Mouse (Mus musculus): ENCODE data around the gene Egfl6. TPM values are rescaled to one million over a fixed set of nuclear protein-coding genes. Genes with fewer than 3 reads are reported as not detected.
"Not testable (repeated sequence)": the region's sequence is repeated elsewhere in the genome, so short reads cannot be mapped to it uniquely, and the experiment has no call there.

Gene Egfl6
- polyA plus RNA-seq, 1 experiment from 2014 or later = 68.7 TPM

DNA sequence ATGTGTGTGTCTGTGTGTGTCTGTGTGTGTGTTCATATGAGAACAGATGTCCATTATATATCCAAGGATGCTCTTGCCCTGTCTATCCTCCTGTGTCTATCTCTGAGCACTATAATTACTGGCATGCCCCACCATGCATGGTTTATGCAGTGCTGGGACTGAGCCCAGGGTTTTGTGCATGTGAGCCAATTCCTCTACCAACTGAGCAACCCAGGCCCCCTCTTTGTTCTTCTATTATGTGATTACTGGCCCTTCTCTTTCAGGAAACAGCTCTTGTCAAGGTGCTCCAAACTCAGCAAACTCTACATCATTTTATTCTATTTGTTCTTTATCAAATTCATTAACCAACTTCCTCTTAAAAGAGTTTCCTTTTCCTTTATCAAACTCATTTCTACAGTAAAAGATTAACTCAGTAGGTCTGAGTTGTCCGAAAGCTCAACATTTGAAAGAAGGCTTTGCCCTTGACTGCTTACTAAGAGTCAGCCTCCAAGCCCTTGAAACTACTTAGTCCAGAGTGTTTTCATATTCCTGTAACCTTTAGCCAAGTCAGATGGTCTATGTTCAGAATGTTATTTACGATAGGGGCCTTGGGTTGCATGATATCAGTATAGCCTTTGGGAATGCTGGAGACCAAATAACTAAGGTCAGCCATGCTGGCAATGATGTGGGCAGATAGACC is 59.7 kb downstream of the Egfl6 start:
- peak; percentile 91 for ATAC-seq
- 64% methylated on average over 2 of the region's 2 CpGs for WGBS

DNA sequence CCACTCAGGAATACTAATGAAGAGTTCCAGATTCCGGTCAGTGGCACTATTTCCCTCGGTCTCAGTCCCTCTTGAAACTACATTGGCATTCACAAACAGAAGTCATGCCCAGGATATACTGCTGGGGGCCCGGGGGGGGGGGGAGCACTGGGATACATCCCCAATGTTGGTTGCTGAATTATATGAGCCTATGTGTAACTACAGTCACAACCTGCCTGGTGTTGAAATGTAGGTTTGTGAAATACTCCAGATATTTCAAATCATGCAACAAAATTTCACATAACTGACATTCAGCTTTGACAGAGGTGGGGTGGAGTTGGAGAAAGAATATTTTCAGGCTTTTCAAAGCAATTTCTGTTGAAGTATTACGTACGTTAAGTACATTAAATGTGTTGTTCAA is 64.7 kb downstream of the Egfl6 start:
- DNase-seq (ENCODE audit: low spot score) (no peak), ATAC-seq (no peak)
- Histone ChIP-seq H3K27me3 (replicated peaks; ENCODE audit: insufficient read depth, low read length) (no peaks in the 10 kb centered on the region), H3K4me3 (ENCODE audit: low read depth, low read length) (no peak overlapping the region), H3K9me3 (ENCODE audit: low read length) (no peaks in the 10 kb centered on the region), H3K27ac (ENCODE audit: low read length) (no peak overlapping the region), H3K4me1 (ENCODE audit: insufficient read depth, low read depth, low read length) (no peaks in the 10 kb centered on the region), H3K36me3 (ENCODE audit: insufficient read depth, low read length) (no peaks in the 10 kb centered on the region), H3K9ac (replicated peaks; ENCODE audit: low read depth) (no peak overlapping the region), H3K4me2 (replicated peaks; ENCODE audit: low read depth, low read length) (no peak overlapping the region)
- no peak for TF ChIP-seq EP300 (IDR thresholded peaks at IDR 0.05)
- TF ChIP-seq CTCF (IDR thresholded peaks at IDR 0.05) = no peak
- 67% methylated on average over 5 of the region's 5 CpGs for WGBS

More for the DNA sequence above, 59.7 kb downstream of the Egfl6 start:
- H3K4me2 ChIP-seq (replicated peaks; ENCODE audit: low read depth, low read length) = no peak overlapping the region
- TF ChIP-seq EP300 (IDR thresholded peaks at IDR 0.05) = peak; percentile 38; the same call in 1 of the 2 replicates
- no peak for TF ChIP-seq CTCF (IDR thresholded peaks at IDR 0.05)
- H3K36me3 ChIP-seq (ENCODE audit: insufficient read depth, low read length) = no peaks in the 10 kb centered on the region
- no peak overlapping the region for H3K4me3 ChIP-seq (ENCODE audit: low read depth, low read length)
- H3K27me3 ChIP-seq (replicated peaks; ENCODE audit: insufficient read depth, low read length) = no peaks in the 10 kb centered on the region
- H3K9ac ChIP-seq (replicated peaks; ENCODE audit: low read depth) = no peak overlapping the region
- peak; percentile 66 for DNase-seq (ENCODE audit: low spot score)
- no peaks in the 10 kb centered on the region for H3K9me3 ChIP-seq (ENCODE audit: low read length)
- no peaks in the 10 kb centered on the region for H3K4me1 ChIP-seq (ENCODE audit: insufficient read depth, low read depth, low read length)
- H3K27ac ChIP-seq (ENCODE audit: low read length) = 0 out of 2 replicates have a peak overlapping the region, but pooled peaks have one; percentile 47

DNA sequence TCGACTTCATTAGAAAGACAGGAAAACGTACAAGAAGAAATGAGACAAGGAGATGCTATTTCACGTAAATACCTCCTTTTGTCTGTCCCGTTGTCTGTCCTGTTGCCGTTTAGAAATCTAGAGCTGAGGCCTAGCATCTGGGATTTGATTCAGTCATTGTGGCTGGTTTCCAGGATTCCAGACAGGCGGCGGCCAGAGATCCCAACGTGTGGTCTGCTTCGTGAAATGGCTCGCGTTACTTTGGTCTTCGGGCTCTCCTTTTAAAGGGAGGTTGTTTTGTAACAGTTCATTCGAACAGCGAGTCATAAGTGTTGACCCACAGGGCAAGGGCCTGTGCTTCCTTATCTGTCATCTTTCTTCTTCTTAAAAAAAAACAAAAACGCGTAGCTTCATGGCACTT is 67.2 kb downstream of the Egfl6 start, which contains the start of gene Tceanc:
Gene Tceanc, minus strand, starts transcription at position 223 of the 400 bp plus-strand sequence.
- Histone ChIP-seq H3K9me3 (ENCODE audit: low read length) (no peaks in the 10 kb centered on the region), H3K4me2 (replicated peaks; ENCODE audit: low read depth, low read length) (no peak within 1 kb of the TSS), H3K4me1 (ENCODE audit: insufficient read depth, low read depth, low read length) (no peaks in the 10 kb centered on the region), H3K27me3 (replicated peaks; ENCODE audit: insufficient read depth, low read length) (no peaks in the 10 kb centered on the region), H3K9ac (replicated peaks; ENCODE audit: low read depth) (no peak within 1 kb of the TSS), H3K4me3 (ENCODE audit: low read depth, low read length) (no peak within 1 kb of the TSS), H3K36me3 (ENCODE audit: insufficient read depth, low read length) (no peaks in the 10 kb centered on the region), H3K27ac (ENCODE audit: low read length) (no peak within 1 kb of the TSS)
- DNase-seq (ENCODE audit: low spot score) = peak; percentile 41
- ATAC-seq = no peak
- WGBS = 54% methylated on average over 16 of the region's 16 CpGs
- no peak for TF ChIP-seq CTCF (IDR thresholded peaks at IDR 0.05)
- no peak for TF ChIP-seq EP300 (IDR thresholded peaks at IDR 0.05)

DNA sequence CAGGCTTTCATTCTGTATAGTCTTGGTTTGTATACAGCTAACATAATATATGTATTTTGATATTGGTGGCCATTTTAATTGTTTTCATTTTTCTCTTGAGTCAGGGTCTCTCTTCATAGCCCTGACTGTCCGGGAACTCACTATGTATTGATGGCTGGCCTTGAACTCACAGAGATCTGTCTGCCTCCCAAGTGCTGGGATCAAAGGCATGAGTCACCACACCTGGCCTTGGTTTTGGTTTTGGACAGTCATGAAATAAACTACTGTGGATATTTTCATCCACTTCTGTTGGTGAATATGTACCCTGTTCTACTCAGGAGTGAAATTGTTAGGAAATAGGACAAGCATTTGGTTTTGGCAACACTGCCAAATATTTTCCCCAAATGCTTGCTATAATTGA is 68.9 kb downstream of the Egfl6 start:
- H3K4me2 ChIP-seq (replicated peaks; ENCODE audit: low read depth, low read length) = no peak overlapping the region
- ATAC-seq = no peak
- H3K36me3 ChIP-seq (ENCODE audit: insufficient read depth, low read length) = no peaks in the 10 kb centered on the region
- H3K27me3 ChIP-seq (replicated peaks; ENCODE audit: insufficient read depth, low read length) = no peaks in the 10 kb centered on the region
- H3K4me3 ChIP-seq (ENCODE audit: low read depth, low read length) = no peak overlapping the region
- no peak overlapping the region for H3K9ac ChIP-seq (replicated peaks; ENCODE audit: low read depth)
- no peaks in the 10 kb centered on the region for H3K9me3 ChIP-seq (ENCODE audit: low read length)
- no peak for DNase-seq (ENCODE audit: low spot score)
- no peaks in the 10 kb centered on the region for H3K4me1 ChIP-seq (ENCODE audit: insufficient read depth, low read depth, low read length)
- no peak for TF ChIP-seq EP300 (IDR thresholded peaks at IDR 0.05)
- TF ChIP-seq CTCF (IDR thresholded peaks at IDR 0.05) = no peak
- whole genome bisulfite sequencing = 75% methylated on average over 1 of the region's 1 CpGs
- H3K27ac ChIP-seq (ENCODE audit: low read length) = no peak overlapping the region

DNA sequence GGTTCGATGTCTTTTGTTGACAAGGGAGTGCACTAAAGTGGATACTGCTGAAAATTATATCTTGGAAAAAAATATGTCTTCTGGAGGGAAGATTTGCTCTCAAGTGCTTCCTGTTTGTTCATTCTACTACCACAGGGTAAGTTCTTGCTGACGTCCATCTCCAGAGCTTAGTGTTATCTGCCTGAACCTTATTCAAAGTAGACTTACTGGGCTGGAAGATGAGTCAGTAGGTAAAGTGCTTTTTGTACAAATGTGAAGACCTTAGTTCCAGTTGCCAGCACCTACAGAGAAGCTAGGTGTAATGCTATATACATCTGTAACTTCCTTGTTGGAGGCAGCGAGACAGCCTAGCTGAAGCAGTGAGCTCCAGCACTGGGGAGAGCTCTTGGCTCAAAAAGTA is 69.6 kb downstream of the Egfl6 start:
- no peak for DNase-seq (ENCODE audit: low spot score)
- Histone ChIP-seq H3K4me2 (replicated peaks; ENCODE audit: low read depth, low read length) (no peak overlapping the region), H3K27ac (ENCODE audit: low read length) (no peak overlapping the region), H3K36me3 (ENCODE audit: insufficient read depth, low read length) (no peaks in the 10 kb centered on the region), H3K4me3 (ENCODE audit: low read depth, low read length) (no peak overlapping the region), H3K9ac (replicated peaks; ENCODE audit: low read depth) (no peak overlapping the region), H3K27me3 (replicated peaks; ENCODE audit: insufficient read depth, low read length) (no peaks in the 10 kb centered on the region), H3K4me1 (ENCODE audit: insufficient read depth, low read depth, low read length) (no peaks in the 10 kb centered on the region), H3K9me3 (ENCODE audit: low read length) (no peaks in the 10 kb centered on the region)
- no peak for TF ChIP-seq CTCF (IDR thresholded peaks at IDR 0.05)
- no peak for TF ChIP-seq EP300 (IDR thresholded peaks at IDR 0.05)
- 77% methylated on average over 3 of the region's 3 CpGs for WGBS
- no peak for ATAC-seq

DNA sequence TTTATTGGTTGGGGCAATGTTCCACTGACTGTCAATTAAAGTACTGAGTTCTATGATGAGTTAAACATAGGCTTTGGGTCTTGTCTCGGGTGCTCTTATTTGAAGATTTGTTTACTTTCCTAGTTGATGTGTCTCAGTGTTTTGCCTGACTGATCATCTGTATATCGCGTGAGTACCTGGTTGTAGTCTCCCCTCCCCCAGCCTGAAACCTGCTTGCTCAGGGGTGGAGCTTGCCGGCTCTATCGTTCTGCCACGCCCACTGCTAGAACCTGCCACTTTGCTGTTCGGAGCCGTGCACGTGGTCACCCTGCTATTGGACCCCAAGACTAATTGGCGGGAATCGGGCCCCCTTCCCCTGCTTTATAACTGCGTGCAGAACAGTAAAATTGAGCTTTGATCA is 71.5 kb downstream of the Egfl6 start:
- 12% methylated on average over 12 of the region's 12 CpGs for WGBS
- H3K4me2 ChIP-seq (replicated peaks; ENCODE audit: low read depth, low read length); H3K9ac ChIP-seq (replicated peaks; ENCODE audit: low read depth); H3K27me3 ChIP-seq (replicated peaks; ENCODE audit: insufficient read depth, low read length); ATAC-seq; DNase-seq (ENCODE audit: low spot score); H3K9me3 ChIP-seq (ENCODE audit: low read length); H3K36me3 ChIP-seq (ENCODE audit: insufficient read depth, low read length); H3K4me1 ChIP-seq (ENCODE audit: insufficient read depth, low read depth, low read length); H3K27ac ChIP-seq (ENCODE audit: low read length); H3K4me3 ChIP-seq (ENCODE audit: low read depth, low read length): not testable (repeated sequence)
